Mouse (Mus musculus) midbrain, postnatal 0 days (tissue): ENCODE data around the gene Bcar3. TPM values are rescaled to one million over a fixed set of nuclear protein-coding genes. Genes with fewer than 3 reads are reported as not detected.

Experiments
- ATAC-seq: fragments of 200-750 bp; cut with Nextera tagmentation; 2 replicates; pipeline ENCODE4 v1.8.0; 2017; ENCODE audit warnings: moderate number of reproducible peaks, mild to moderate bottlenecking, moderate TSS enrichment, moderate library complexity; ENCODE audit not compliant: low FRiP score
- DNase-seq: peaks from one replicate; pipeline ENCODE4 v3.0.0-alpha.2; 2015; ENCODE audit warnings: low spot score
- H3K27ac ChIP-seq: fragments of 300-500 bp; sonication (generic); 2 replicates; pipeline ENCODE4 v1.5.1; 2014; ENCODE audit warnings: low read depth, mild to moderate bottlenecking, low read length, mixed read lengths
- H3K27me3 ChIP-seq: fragments of 300-500 bp; sonication (generic); 2 replicates; pipeline ENCODE4 v1.6.1; 2014; ENCODE audit warnings: low read length, control low read depth, mixed read lengths; ENCODE audit not compliant: insufficient read depth
- H3K36me3 ChIP-seq: fragments of 300-500 bp; sonication (generic); 2 replicates; pipeline ENCODE4 v1.6.1; 2014; ENCODE audit warnings: low read length, control low read depth, mixed read lengths; ENCODE audit not compliant: insufficient read depth
- H3K4me1 ChIP-seq: fragments of 300-500 bp; sonication (generic); 2 replicates; pipeline ENCODE4 v1.6.1; 2014; ENCODE audit warnings: mild to moderate bottlenecking, control low read depth, antibody characterized with exemption, low read length, mixed read lengths; ENCODE audit not compliant: insufficient read depth
- H3K4me2 ChIP-seq: fragments of 300-500 bp; sonication (generic); 2 replicates; pipeline ENCODE4 v1.6.1; 2014; ENCODE audit warnings: low read depth, mild to moderate bottlenecking, low read length, mixed read lengths; ENCODE audit not compliant: poor library complexity, severe bottlenecking
- H3K4me3 ChIP-seq: fragments of 300-500 bp; sonication (generic); 2 replicates; pipeline ENCODE4 v1.5.1; 2014; ENCODE audit warnings: low read depth, mild to moderate bottlenecking, low read length, moderate library complexity
- H3K9ac ChIP-seq: fragments of 300-500 bp; sonication (generic); replicated peaks from 2 replicates; pipeline ENCODE4 v1.6.1; 2014; ENCODE audit warnings: mild to moderate bottlenecking, low read length, moderate library complexity, mixed read lengths; ENCODE audit not compliant: poor library complexity, severe bottlenecking
- H3K9me3 ChIP-seq: fragments of 300-500 bp; sonication (generic); 2 replicates; pipeline ENCODE4 v1.6.1; 2016; ENCODE audit warnings: low read length, control low read depth
- CTCF ChIP-seq: IDR thresholded peaks from 2 replicates; pipeline ENCODE4 v1.5.1; 2016; ENCODE audit warnings: antibody characterized with exemption, mild to moderate bottlenecking
- WGBS: fragments of 180-500 bp; shearing (Covaris S2); extraction: QIAGEN DNeasy Blood & Tissue Kit; methylation state at CpG from one replicate; pipeline ENCODE4 v1.1.7; 2014; 5-methylcytosine and 5-hydroxymethylcytosine counted together
- polyA plus RNA-seq: library from polyadenylated mRNA; unstranded; fragments of >200 nt; fragmentation: Nextera tagmentation; extraction: Ambion mirVana; gene quantifications from 2 replicates; pipeline ENCODE4 v1.2.1, GENCODE M21; 2015
- total RNA-seq: library from RNA; depleted of rRNA; stranded (reverse); fragments of >200 nt; gene quantifications from 2 replicates; pipeline ENCODE4 v1.2.3, GENCODE M21; 2014

Gene Bcar3
- total and polyA plus RNA-seq, 2 experiments from 2014 or later, result 6.0 to 27.2 TPM

DNA sequence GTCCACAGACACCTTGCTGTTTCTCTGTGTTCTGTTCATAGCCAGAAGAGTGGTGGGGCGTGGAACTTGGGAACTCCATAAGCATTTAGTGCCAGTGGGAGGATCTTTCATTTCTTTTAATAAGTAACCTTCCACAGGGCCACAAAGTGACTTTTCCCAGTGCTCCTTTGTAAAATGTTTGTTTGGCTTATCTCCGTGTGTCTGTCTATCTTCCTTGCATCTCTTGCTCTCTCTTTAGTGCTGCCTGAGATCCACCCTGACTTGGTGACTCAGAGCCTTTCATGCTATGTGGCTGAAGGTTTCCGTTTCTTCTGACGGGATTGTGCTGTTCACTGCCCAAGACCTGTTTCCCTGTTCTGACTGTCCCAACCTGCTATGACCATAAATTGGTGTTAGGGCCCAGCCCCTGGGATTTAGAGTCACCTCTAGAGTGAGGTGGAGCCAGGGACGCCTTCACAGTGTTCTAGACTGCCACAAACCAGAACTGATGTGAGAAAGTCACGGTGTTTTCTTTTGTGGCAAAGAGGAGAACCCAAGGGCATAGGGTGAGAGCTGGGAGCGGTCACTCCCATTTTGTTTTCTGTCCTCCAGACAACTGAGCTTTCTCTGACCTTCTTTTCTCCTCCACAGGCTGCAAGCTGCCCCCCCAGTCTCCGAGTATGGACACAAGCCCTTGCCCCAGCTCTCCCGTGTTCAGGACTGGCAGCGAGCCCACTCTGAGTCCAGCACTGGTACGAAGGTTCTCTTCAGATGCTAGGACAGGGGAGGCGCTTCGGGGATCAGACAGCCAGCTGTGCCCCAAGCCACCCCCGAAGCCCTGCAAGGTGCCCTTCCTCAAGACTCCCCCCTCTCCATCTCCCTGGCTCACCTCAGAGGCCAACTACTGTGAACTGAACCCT is 218.0 kb downstream of the Bcar3 start:
- DNase-seq (no peak), ATAC-seq (no peak)
- no peaks in the 10 kb centered on the region for H3K36me3 ChIP-seq
- H3K9ac ChIP-seq, result no peak overlapping the region
- no peak overlapping the region for H3K27ac ChIP-seq
- 0 out of 2 replicates have a peak, but pooled peaks cover under 1% of the 10 kb centered on the region for H3K4me1 ChIP-seq
- H3K27me3 ChIP-seq, result no peaks in the 10 kb centered on the region
- no peak overlapping the region for H3K4me2 ChIP-seq
- no peaks in the 10 kb centered on the region for H3K9me3 ChIP-seq
- H3K4me3 ChIP-seq, result no peak overlapping the region
- no peak for TF ChIP-seq CTCF
- WGBS, result 91% methylated on average over 14 of the region's 14 CpGs

DNA sequence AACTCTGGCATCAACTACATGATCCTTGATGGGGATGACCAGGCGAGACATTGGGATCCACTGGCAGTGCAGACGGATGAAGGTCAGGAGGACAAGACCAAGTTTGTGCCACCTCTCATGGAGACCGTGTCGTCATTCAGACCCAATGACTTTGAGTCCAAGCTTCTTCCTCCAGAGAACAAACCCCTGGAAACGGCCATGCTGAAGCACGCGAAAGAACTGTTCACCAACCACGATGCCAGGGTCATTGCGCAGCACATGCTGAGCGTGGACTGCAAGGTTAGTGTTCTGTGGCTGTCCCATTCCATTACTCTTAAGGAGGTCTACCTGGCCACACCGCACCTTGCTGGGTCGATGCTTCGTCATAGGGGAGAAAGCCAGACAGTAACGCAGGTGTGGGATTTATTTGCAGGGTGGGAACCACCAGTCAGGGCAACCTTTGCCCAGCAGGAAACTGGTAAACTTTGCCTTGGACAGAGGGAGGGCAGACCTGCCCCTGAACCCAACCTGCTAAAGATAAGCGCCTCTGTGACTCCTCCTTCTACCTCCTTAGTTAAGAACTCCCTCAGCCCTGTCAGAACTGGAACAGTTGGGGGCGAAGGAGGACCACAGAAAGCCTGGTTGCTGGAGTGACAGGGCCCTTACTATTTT is 218.9 kb downstream of the Bcar3 start:
- Histone ChIP-seq H3K4me3 (no peak overlapping the region), H3K27me3 (no peaks in the 10 kb centered on the region), H3K4me2 (no peak overlapping the region), H3K4me1 (peaks cover 5% of the 10 kb centered on the region; the same call in 1 of the 2 replicates), H3K36me3 (no peaks in the 10 kb centered on the region), H3K9me3 (no peaks in the 10 kb centered on the region), H3K27ac (no peak overlapping the region), H3K9ac (no peak overlapping the region)
- DNase-seq (no peak), ATAC-seq (no peak)
- TF ChIP-seq CTCF, result no peak
- 97% methylated on average over 16 of the region's 16 CpGs for WGBS

DNA sequence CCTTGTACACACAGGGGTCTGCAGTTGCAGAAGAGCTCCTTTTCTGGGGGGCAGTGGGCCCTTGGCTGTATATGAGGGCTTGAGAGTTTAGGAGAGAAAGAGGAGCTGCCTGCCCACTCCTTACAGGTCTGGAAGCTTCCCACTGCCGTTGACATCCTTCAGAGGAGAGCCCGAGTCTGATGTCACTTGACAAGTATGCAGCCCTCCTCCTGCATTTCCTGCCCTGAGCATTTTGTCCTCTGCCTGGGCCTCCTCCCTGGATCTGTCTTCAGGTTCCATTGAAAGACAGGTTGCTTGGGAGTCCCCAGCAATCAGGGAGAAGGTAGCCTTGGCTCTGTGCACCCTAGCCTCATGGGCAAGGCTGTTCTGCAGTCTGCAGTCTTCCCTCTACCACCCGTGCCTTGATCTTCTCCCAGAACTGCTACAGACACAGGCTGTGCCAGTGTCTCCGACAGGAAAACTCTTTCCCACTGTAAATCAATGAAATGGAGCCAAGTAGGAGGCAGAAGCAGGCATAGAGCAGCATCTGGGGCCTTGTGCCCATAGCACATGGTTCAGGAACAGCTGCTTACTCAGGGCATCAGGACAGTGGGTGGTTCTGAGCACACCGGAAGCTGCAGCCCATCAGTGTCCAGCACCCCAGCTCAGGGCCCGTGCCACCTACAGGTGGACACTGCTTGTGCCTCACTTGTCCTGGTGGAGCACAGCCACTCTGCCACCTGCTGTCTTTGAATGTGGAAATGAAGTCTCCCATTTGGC is 221.8 kb downstream of the Bcar3 start:
- H3K9me3 ChIP-seq, result no peaks in the 10 kb centered on the region
- H3K4me1 ChIP-seq, result peaks cover 19% of the 10 kb centered on the region
- 86% methylated on average over 6 of the region's 6 CpGs for WGBS
- no peaks in the 10 kb centered on the region for H3K27me3 ChIP-seq
- 0 out of 2 replicates have a peak, but pooled peaks have one; percentile 7 for TF ChIP-seq CTCF
- H3K9ac ChIP-seq, result no peak overlapping the region
- no peak for DNase-seq
- no peak overlapping the region for H3K4me3 ChIP-seq
- no peak overlapping the region for H3K4me2 ChIP-seq
- H3K27ac ChIP-seq, result no peak overlapping the region
- ATAC-seq, result no peak
- H3K36me3 ChIP-seq, result no peaks in the 10 kb centered on the region

DNA sequence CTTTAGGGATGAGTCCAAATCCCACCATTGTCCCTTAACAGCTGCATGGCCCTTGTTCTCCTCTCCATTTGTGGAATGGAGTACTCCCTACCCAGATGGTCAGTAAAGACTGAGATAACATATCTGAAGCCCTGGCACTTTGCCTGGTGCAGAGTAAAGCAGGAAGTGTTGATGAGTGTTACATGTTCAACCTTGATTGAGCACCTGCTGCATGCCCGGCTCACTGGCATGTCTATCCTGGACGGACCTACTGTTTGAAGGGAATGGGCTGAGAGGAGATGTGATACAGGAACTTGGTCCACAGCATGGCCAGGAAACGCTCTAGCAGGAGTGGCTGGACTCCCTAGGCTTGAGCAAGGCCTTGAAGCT is 222.4 kb downstream of the Bcar3 start:
- 95% methylated on average over 3 of the region's 3 CpGs for WGBS
- TF ChIP-seq CTCF, result no peak
- Histone ChIP-seq H3K4me1 (peaks cover 19% of the 10 kb centered on the region), H3K4me2 (no peak overlapping the region), H3K36me3 (no peaks in the 10 kb centered on the region), H3K9ac (no peak overlapping the region), H3K4me3 (no peak overlapping the region), H3K27me3 (no peaks in the 10 kb centered on the region), H3K9me3 (no peaks in the 10 kb centered on the region), H3K27ac (no peak overlapping the region)
- DNase-seq (no peak), ATAC-seq (no peak)

- H3K9ac ChIP-seq, result no peak overlapping the region
- ATAC-seq, result no peak
- 58% methylated on average over 4 of the region's 4 CpGs for WGBS
Observed at GRCm38 (mm10) chr3:122517726-122518125, 223.8 kb downstream of the Bcar3 start.

More at GRCm38 (mm10) chr3:122517726-122518125, 223.8 kb downstream of the Bcar3 start:
- Histone ChIP-seq H3K4me3 (no peak overlapping the region), H3K4me2 (no peak overlapping the region), H3K9me3 (no peaks in the 10 kb centered on the region), H3K27ac (peak overlapping the region; percentile 18; the same call in 1 of the 2 replicates), H3K27me3 (no peaks in the 10 kb centered on the region), H3K36me3 (no peaks in the 10 kb centered on the region), H3K4me1 (peaks cover 19% of the 10 kb centered on the region)
- no peak for TF ChIP-seq CTCF
- DNase-seq, result peak; percentile 52
